In genomic region chr3:36474421-36474820, GRCm38 (mm10) we compare ENCODE assay signal across 8 mouse cellular contexts. TPM values are rescaled to one million over a fixed set of nuclear protein-coding genes. Genes with fewer than 3 reads are reported as not detected.
DNase-seq lines count a peak whose midpoint lies in the region; ATAC-seq and TF ChIP-seq lines count a peak whose summit lies in the region.

No protein-coding gene starts in this region.

- H3K4me1 ChIP-seq in lung, embryonic 15.5 days, result peaks cover 20% of the 10 kb centered on the region
- H3K4me1 ChIP-seq in limb, embryonic 10.5 days, result peaks cover 22% of the 10 kb centered on the region
- H3K4me1 ChIP-seq in olfactory bulb, adult 2 months (ENCODE audit: control insufficient read depth, insufficient read depth, low read length), result peaks cover 9% of the 10 kb centered on the region; the same call in 1 of the 2 replicates
- no peaks in the 10 kb centered on the region for H3K4me1 ChIP-seq in cerebellum, adult 2 months (ENCODE audit: control insufficient read depth, insufficient read depth, low read length)

- peak overlapping the region; percentile 82 for H3K4me3 ChIP-seq in lung, embryonic 15.5 days
- peak overlapping the region; percentile 72; the same call in 1 of the 2 replicates for H3K4me3 ChIP-seq in limb, embryonic 10.5 days
- H3K4me3 ChIP-seq in olfactory bulb, adult 2 months (ENCODE audit: insufficient read depth, low read depth, low read length), result no peak overlapping the region
- H3K4me3 ChIP-seq in cerebellum, adult 2 months (replicated peaks; ENCODE audit: insufficient read depth, low read depth, low read length), result no peak overlapping the region

- no peak for TF ChIP-seq CTCF in olfactory bulb, adult 2 months (IDR thresholded peaks at IDR 0.05; ENCODE audit: insufficient read depth, low read depth, low read length)
- TF ChIP-seq CTCF in cerebellum, adult 2 months (IDR thresholded peaks at IDR 0.05; ENCODE audit: borderline replicate concordance, insufficient read depth, low read depth, low read length), result no peak

- DNase-seq in CD4-positive, CD25-positive, alpha-beta regulatory T cell, adult 2 months (ENCODE audit: low read depth, low spot score), result peak; percentile 10
- DNase-seq in lung, postnatal 36 days, result no peak
- DNase-seq in limb, embryonic 10.5 days (ENCODE audit: low spot score), result no peak
- DNase-seq in natural killer cell, adult 2 months (ENCODE audit: low spot score in 2 of 2), result no peak
- DNase-seq in cerebellum, adult 2 months, result no peak

- 75% methylated on average over 5 of the region's 5 CpGs for WGBS in lung, embryonic 15.5 days
- 80% methylated on average over 5 of the region's 5 CpGs for WGBS in limb, embryonic 10.5 days
- WGBS in olfactory bulb, adult 2 months, result 76% methylated on average over 5 of the region's 5 CpGs
- WGBS in cerebellum, adult 2 months, result 89% methylated on average over 5 of the region's 5 CpGs

- peak overlapping the region; percentile 79 for H3K4me2 ChIP-seq in lung, embryonic 15.5 days

- no peaks in the 10 kb centered on the region for H3K36me3 ChIP-seq in lung, embryonic 15.5 days
- no peaks in the 10 kb centered on the region for H3K36me3 ChIP-seq in limb, embryonic 10.5 days

- no peaks in the 10 kb centered on the region for H3K9me3 ChIP-seq in lung, embryonic 15.5 days
- no peaks in the 10 kb centered on the region for H3K9me3 ChIP-seq in limb, embryonic 10.5 days (replicated peaks)

- peak overlapping the region; percentile 84 for H3K9ac ChIP-seq in lung, embryonic 15.5 days

- no peaks in the 10 kb centered on the region for H3K27me3 ChIP-seq in lung, embryonic 15.5 days
- no peaks in the 10 kb centered on the region for H3K27me3 ChIP-seq in limb, embryonic 10.5 days (ENCODE audit: low read depth, poor library complexity, severe bottlenecking)
- H3K27me3 ChIP-seq in cerebellum, adult 2 months (ENCODE audit: control insufficient read depth, insufficient read depth, low read length), result no peaks in the 10 kb centered on the region

- peak overlapping the region; percentile 90 for H3K27ac ChIP-seq in lung, embryonic 15.5 days
- H3K27ac ChIP-seq in limb, embryonic 10.5 days, result no peak overlapping the region
- H3K27ac ChIP-seq in olfactory bulb, adult 2 months (ENCODE audit: insufficient read depth, low read depth, low read length), result 0 out of 2 replicates have a peak overlapping the region, but pooled peaks have one; percentile 21
- H3K27ac ChIP-seq in cerebellum, adult 2 months (ENCODE audit: insufficient read depth, low read length), result no peak overlapping the region

- no peak for TF ChIP-seq POLR2A in olfactory bulb, adult 2 months (IDR thresholded peaks at IDR 0.05; ENCODE audit: insufficient read depth, low read depth, low read length)
- TF ChIP-seq POLR2A in cerebellum, adult 2 months (IDR thresholded peaks at IDR 0.05; ENCODE audit: borderline replicate concordance, insufficient read depth, low read length), result no peak

- ATAC-seq in CD4-positive, CD25-positive, alpha-beta regulatory T cell, adult 4 months, result no peak
- no peak for ATAC-seq in lung, embryonic 15.5 days (ENCODE audit: borderline replicate concordance, extremely low read depth, low FRiP score, low TSS enrichment)

RNA-seq across cellular contexts. Expression of gene Anxa5, which starts 1.3 kb away (rescaled TPM):
- polyA plus RNA-seq in CD4-positive, CD25-positive, alpha-beta regulatory T cell, adult 4 months (2017; shearing (Covaris generic)), result 100 to 1,000 TPM; 149 to 172 TPM
- 442 and 480 TPM in 2 replicates for polyA plus RNA-seq in lung, embryonic 15.5 days (2015; fragmentation: Nextera tagmentation; extraction: Ambion mirVana)
- polyA plus RNA-seq in limb, embryonic 10.5 days (2016; fragmentation: Nextera tagmentation; extraction: Ambion mirVana), result 99.2 and 115 TPM in 2 replicates
- polyA plus RNA-seq in olfactory bulb, adult 2 months (2012; ENCODE audit: insufficient read depth, insufficient read length, low replicate concordance, missing spikeins), result not detected in 2 replicates
- polyA plus RNA-seq in cerebellum, adult 2 months (2012; rRNA removed), result 161 and 177 TPM in 2 replicates

RNA-seq across cellular contexts. Expression of gene 1810062G17Rik, which starts 1.3 kb away (rescaled TPM):
- polyA plus RNA-seq in CD4-positive, CD25-positive, alpha-beta regulatory T cell, adult 4 months (2017; shearing (Covaris generic)), result 1 to 10 TPM; 2.0 to 2.9 TPM
- 2.6 and 2.9 TPM in 2 replicates for polyA plus RNA-seq in lung, embryonic 15.5 days (2015; fragmentation: Nextera tagmentation; extraction: Ambion mirVana)
- 0.55 and 0.84 TPM in 2 replicates for polyA plus RNA-seq in limb, embryonic 10.5 days (2016; fragmentation: Nextera tagmentation; extraction: Ambion mirVana)
- polyA plus RNA-seq in olfactory bulb, adult 2 months (2012; ENCODE audit: insufficient read depth, insufficient read length, low replicate concordance, missing spikeins), result not detected in 2 replicates
- 0.28 and 0.40 TPM in 2 replicates for polyA plus RNA-seq in cerebellum, adult 2 months (2012; rRNA removed)

RNA-seq across cellular contexts. Expression of gene Gm11549, which starts 47.2 kb away (rescaled TPM):
- not detected for polyA plus RNA-seq in CD4-positive, CD25-positive, alpha-beta regulatory T cell, adult 4 months (2017; shearing (Covaris generic))
- polyA plus RNA-seq in lung, embryonic 15.5 days (2015; fragmentation: Nextera tagmentation; extraction: Ambion mirVana), result 0.10 and 0.17 TPM in 2 replicates
- not detected in 2 replicates for polyA plus RNA-seq in limb, embryonic 10.5 days (2016; fragmentation: Nextera tagmentation; extraction: Ambion mirVana)
- not detected in 2 replicates for polyA plus RNA-seq in olfactory bulb, adult 2 months (2012; ENCODE audit: insufficient read depth, insufficient read length, low replicate concordance, missing spikeins)
- polyA plus RNA-seq in cerebellum, adult 2 months (2012; rRNA removed), result 0.10 TPM in 2 replicates

Comparison
In these comparisons a context has a peak if more than half of its experiments do, and no peak if none do; other contexts are left out.
1. H3K27ac ChIP-seq: peak in lung, embryonic 15.5 days (single experiment) and olfactory bulb, adult 2 months (single experiment); none in limb, embryonic 10.5 days (single experiment) and cerebellum, adult 2 months (single experiment).
2. H3K4me3 ChIP-seq: peak in lung, embryonic 15.5 days (single experiment) and limb, embryonic 10.5 days (single experiment); none in olfactory bulb, adult 2 months (single experiment) and cerebellum, adult 2 months (single experiment).